Mouse (Mus musculus) spleen, postnatal 36 days (tissue): Measurements from ENCODE around the gene Hnrnpa3.
A peak's percentile ranks its signal among the peaks of the same experiment; 100 is the strongest.
"Not testable (repeated sequence)": the region's sequence is repeated elsewhere in the genome, so short reads cannot be mapped to it uniquely, and the experiment has no call there.

Experiments used
- DNase-seq, 2 experiments: peaks; one replicate each; pipeline ENCODE4 v3.0.0; 2022; ENCODE audit warnings: low spot score in 2 of 2, mixed read lengths in 1 of 2

The Hnrnpa3 gene

GRCm38 (mm10) chr2:75637055-75637304 is 22.1 kb upstream of the Hnrnpa3 start:
- DNase-seq: not testable (repeated sequence)

- no peak for DNase-seq
Observed at GRCm38 (mm10) chr2:75637361-75637760, 21.7 kb upstream of the Hnrnpa3 start.

DNA sequence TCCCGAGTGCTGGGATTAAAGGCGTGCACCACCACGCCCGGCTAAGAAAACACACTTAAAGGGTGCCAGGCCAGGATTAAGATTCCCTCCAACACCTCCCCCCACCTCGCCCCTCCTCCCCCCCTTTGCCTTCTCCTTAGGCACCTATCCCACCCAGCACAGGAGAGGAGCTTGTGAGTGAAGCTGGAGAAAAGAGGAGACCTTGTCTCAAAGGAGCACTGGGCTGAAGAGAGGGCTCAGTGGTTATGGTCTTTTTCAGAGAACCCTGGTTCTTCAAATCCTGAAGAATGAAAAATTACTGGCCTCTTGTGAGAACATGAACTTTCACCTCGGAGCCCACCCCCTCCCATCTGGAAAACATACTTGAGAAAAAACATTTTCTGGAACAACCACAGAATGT is 21.2 kb upstream of the Hnrnpa3 start:
- DNase-seq: not testable (repeated sequence)

DNA sequence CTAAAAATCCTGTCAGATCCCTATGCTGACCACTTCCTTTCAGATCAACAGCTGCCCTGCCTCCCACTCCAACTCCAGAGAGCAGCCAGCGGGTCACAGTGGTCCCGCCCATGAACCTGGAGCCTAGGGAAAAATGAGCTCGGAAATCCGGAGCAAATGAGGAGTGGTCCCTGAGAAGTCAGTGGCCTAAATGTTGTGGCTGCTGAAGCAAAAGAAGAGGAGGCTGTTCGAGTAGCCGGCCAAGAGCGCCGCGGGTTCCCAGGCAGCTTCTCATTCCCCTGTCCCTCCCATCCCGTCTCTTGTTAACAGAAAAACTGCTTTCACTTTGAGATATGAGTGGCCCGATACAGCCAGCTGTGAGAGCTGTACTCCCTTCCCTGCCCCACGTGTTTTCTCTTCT is 19.5 kb upstream of the Hnrnpa3 start:
- DNase-seq: not testable (repeated sequence)

- not testable (repeated sequence) for DNase-seq
Observed at GRCm38 (mm10) chr2:75642312-75642711, 16.7 kb upstream of the Hnrnpa3 start.

DNA sequence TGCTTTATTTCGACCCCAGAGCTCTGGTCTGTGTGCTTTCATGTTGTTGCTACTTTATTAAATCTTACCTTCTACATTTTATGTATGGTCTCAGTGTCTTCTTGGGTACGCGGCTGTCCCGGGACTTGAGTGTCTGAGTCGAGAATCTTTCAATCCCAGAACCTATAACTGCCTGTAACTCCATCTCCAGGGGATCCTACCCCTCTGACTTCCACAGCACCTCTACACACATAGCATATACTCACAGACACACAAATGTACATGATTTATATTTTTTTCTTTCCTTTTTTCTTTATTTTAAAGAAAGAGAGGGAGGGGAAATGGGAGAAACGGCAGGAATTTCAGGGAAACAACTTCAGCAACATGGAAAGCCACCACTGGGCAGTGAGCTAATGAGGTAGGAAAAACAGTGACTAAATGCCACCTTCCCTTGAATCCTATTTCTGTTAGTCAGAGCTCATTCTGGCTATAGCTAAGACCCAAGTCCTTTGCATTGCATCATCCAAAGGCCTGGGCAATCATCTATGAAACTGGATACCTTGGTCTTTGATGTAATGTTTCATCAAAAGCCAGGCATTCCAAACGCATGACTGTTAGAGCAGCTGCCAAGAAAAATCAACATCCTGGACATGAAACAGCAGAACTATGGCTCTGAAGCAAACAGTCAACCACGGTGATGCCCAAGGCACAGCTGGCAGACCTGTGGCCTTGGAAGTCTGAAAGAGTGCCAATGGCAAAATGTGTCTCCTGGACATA is 16.1 kb upstream of the Hnrnpa3 start:
- no peak for DNase-seq

DNA sequence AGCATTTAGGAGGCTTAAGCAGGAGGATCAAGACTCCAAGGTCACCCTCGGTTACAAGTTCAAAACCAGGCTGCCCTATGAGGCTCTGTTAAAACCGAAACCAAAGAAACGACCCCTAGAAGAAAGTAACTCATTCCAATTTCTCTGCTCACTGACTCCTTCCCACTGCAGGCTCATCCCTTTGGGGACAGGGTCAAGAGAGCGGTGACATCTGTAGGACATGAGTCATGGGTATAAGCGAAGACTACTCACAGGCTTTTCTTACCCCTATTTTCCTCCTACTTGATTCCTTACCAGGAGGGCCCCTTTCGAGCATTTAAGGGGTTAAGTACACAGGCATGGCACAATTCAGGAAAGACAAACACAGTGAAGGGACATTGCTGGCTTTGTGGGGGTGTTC is 15.1 kb upstream of the Hnrnpa3 start:
- DNase-seq: no peak

DNA sequence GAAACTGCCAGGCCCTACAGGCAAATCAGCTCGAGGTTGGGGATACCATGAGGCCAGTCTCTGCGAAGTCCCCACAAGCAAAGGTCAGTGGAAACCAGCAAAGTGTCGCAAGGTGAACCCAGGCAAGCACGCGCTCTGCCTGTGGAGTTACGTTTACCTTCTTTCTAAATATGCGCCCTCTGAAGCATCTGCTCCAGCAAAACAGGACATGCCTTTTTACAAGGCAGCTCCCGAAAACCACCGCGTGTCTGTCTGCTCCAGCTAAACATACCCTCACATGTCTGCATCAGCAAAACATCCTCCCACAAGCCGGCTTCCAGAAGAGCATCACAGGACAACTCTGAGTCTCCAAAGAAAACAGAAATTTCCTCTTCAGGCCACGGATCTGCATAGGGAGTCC is 13.8 kb upstream of the Hnrnpa3 start:
- no peak for DNase-seq

DNA sequence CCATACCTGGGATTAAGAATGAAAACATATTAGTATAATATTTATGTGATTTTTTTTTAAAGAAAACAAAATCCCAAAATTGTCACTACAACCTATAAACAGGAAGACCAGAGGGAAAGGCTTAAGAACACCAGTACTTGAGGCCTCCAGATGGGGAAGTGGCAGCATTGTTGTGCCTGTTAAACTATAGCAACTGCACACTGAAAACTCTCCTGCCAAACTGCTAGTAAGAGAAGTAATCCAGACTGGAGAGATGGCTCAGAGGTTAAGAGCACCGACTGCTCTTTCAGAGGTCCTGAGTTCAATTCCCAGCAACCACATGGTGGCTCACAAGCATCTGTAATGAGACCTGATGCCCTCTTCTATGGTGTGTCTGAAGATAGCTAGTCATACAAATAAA is 8.6 kb upstream of the Hnrnpa3 start:
- DNase-seq: no peak

GRCm38 (mm10) chr2:75653150-75653549 is 5.9 kb upstream of the Hnrnpa3 start:
- no peak for DNase-seq

DNA sequence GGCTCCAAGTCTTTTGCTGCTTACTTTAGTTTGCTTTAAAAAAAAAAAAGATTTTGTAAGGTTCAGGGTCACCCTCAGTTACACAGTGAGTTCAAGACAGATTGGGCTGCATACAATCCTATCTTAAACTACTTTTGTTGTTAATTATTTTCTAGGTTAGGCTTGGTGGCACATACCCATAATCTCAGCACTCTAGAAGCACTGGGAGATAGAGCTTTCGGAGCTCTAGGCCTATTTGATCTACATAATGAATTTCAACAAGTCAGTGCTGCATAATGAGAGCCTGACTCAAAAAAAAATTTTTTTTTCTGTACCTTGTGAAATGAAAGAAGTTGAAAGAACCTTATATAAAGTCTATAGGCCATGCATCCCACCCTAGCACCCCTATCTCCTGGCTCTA is 4.4 kb upstream of the Hnrnpa3 start:
- DNase-seq: no peak

DNA sequence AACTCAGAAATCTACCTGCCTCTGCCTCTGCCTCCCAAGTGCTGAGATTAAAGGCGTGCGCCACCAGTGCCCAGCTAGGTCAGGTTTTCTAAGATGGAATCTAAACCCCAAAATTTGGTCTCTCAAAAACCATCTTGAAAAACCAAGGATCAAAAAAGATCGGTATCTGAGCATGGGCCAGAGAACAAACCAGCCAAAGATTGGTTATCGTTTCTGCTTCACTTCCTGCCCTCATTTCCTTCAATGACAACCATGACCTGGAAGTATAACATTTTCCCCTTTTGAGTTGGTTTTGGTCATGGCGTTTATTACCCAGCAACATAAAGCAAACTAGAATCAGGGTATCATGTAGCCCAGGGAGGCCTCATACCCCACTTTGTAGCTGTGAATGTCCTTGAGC is 2.1 kb upstream of the Hnrnpa3 start:
- DNase-seq: no peak

- no peak for DNase-seq
Observed at GRCm38 (mm10) chr2:75657907-75658691, 962 bp upstream of the Hnrnpa3 start.

- peak; percentile 88 to 89 for DNase-seq
Observed at GRCm38 (mm10) chr2:75659629-75659960, 534 bp downstream of the Hnrnpa3 start.

GRCm38 (mm10) chr2:75660255-75660948 is 1.3 kb downstream of the Hnrnpa3 start:
- no peak for DNase-seq

GRCm38 (mm10) chr2:75661106-75661505 is 2.0 kb downstream of the Hnrnpa3 start:
- DNase-seq: no peak

GRCm38 (mm10) chr2:75669491-75670445 is 10.7 kb downstream of the Hnrnpa3 start:
- DNase-seq: no peak

- no peak for DNase-seq
Observed at GRCm38 (mm10) chr2:75670446-75671336, 11.6 kb downstream of the Hnrnpa3 start.

GRCm38 (mm10) chr2:75671337-75671660 is 12.2 kb downstream of the Hnrnpa3 start:
- DNase-seq: no peak

DNA sequence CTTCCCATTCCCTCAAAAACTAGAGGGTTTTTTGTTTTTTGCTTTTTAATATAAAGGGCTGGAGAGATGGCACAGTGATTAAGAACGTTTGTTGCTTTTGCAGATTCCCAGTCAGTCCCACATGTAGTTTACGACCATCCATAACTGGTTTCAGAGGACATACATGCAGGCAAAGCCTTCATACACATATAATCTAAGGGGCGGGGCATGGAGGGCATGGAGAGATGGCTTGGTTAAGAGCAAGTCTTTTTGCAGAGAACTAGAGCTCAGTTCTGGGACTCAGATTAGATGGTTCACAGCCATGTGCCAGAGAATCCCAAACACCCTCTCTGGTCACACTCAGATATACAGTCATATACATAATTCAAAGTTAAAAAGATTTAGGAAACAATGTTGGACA is 13.5 kb downstream of the Hnrnpa3 start:
- DNase-seq: no peak

GRCm38 (mm10) chr2:75676567-75676966 is 17.5 kb downstream of the Hnrnpa3 start:
- no peak for DNase-seq
